Comparison of ENCODE assay signal across 8 mouse cellular contexts in genomic region chr9:14500916-14501424, GRCm38 (mm10). TPM values are rescaled to one million over a fixed set of nuclear protein-coding genes. Genes with fewer than 3 reads are reported as not detected.
DNase-seq lines count a peak whose midpoint lies in the region; ATAC-seq and TF ChIP-seq lines count a peak whose summit lies in the region.

No protein-coding gene starts in this region.

- no peak for DNase-seq in heart, adult 2 months
- DNase-seq in heart, postnatal 25 days (ENCODE audit: low spot score), result no peak
- peak in 1 of 3 experiments; percentile 13 for DNase-seq in liver, embryonic 14.5 days (ENCODE audit: low read depth in 3 of 3, low spot score in 3 of 3)
- no peak for DNase-seq in left cerebral cortex, postnatal 4 days
- no peak for DNase-seq in layer of hippocampus, adult 11-12 months (ENCODE audit: low spot score)
- DNase-seq in adrenal gland, postnatal 36 days, result no peak

- no peaks in the 10 kb centered on the region for H3K9me3 ChIP-seq in forebrain, embryonic 12.5 days
- no peaks in the 10 kb centered on the region for H3K9me3 ChIP-seq in liver, embryonic 14.5 days (ENCODE audit: control insufficient read depth, low read length)

- 2% methylated on average over 10 of the region's 10 CpGs for WGBS in heart, adult 2 months
- WGBS in forebrain, embryonic 12.5 days, result 3% methylated on average over 10 of the region's 10 CpGs
- 2% methylated on average over 10 of the region's 10 CpGs for WGBS in liver, embryonic 14.5 days (ENCODE audit: insufficient replicate concordance)

- H3K4me2 ChIP-seq in forebrain, embryonic 12.5 days, result peak overlapping the region; percentile 72
- peak overlapping the region; percentile 79 for H3K4me2 ChIP-seq in liver, embryonic 14.5 days (ENCODE audit: low read depth)

- H3K27ac ChIP-seq in heart, adult 2 months, result peak overlapping the region; percentile 69
- peak overlapping the region; percentile 69 for H3K27ac ChIP-seq in forebrain, embryonic 12.5 days
- H3K27ac ChIP-seq in liver, embryonic 14.5 days, result no peak overlapping the region

- TF ChIP-seq POLR2A in heart, adult 2 months (IDR thresholded peaks at IDR 0.05; ENCODE audit: insufficient read depth, low read depth, low read length), result no peak

- ATAC-seq in forebrain, embryonic 12.5 days (ENCODE audit: low FRiP score), result no peak
- ATAC-seq in liver, embryonic 14.5 days (ENCODE audit: insufficient read depth), result no peak; the same call in 1 of the 2 replicates

- no peak for TF ChIP-seq CTCF in heart, adult 2 months (IDR thresholded peaks at IDR 0.05)
- no peak for TF ChIP-seq CTCF in C2C12 (IDR thresholded peaks at IDR 0.05; ENCODE audit: control insufficient read depth, insufficient read depth, insufficient read length)
- TF ChIP-seq CTCF in liver, embryonic 14.5 days (IDR thresholded peaks at IDR 0.05; ENCODE audit: low read depth), result no peak

- peaks cover 2% of the 10 kb centered on the region for H3K79me2 ChIP-seq in heart, adult 2 months (replicated peaks; ENCODE audit: control insufficient read depth, insufficient read depth, low read length)
- peaks cover 20% of the 10 kb centered on the region for H3K79me2 ChIP-seq in C2C12 (ENCODE audit: control insufficient read depth, insufficient read depth)

- H3K79me3 ChIP-seq in C2C12 (ENCODE audit: low read depth), result peaks cover 13% of the 10 kb centered on the region

- H3K9ac ChIP-seq in heart, adult 2 months (ENCODE audit: low read depth, low read length), result peak overlapping the region; percentile 96
- peak overlapping the region; percentile 78 for H3K9ac ChIP-seq in forebrain, embryonic 12.5 days
- peak overlapping the region; percentile 86 for H3K9ac ChIP-seq in liver, embryonic 14.5 days (replicated peaks)

- TF ChIP-seq EP300 in heart, adult 2 months (IDR thresholded peaks at IDR 0.05; ENCODE audit: insufficient read depth, low read depth, low read length), result no peak
- no peak for TF ChIP-seq EP300 in liver, embryonic 14.5 days (IDR thresholded peaks at IDR 0.05; ENCODE audit: low read depth)

- peaks cover 7% of the 10 kb centered on the region for H3K36me3 ChIP-seq in heart, adult 2 months (ENCODE audit: control insufficient read depth, insufficient read depth, low read length)
- peaks cover 40% of the 10 kb centered on the region for H3K36me3 ChIP-seq in C2C12 (ENCODE audit: control insufficient read depth, insufficient read depth)
- H3K36me3 ChIP-seq in forebrain, embryonic 12.5 days (replicated peaks), result peaks cover 36% of the 10 kb centered on the region
- peaks cover 30% of the 10 kb centered on the region for H3K36me3 ChIP-seq in liver, embryonic 14.5 days (replicated peaks; ENCODE audit: control insufficient read depth, insufficient read depth, low read depth)

- peak overlapping the region; percentile 61 for H3K4me3 ChIP-seq in heart, adult 2 months
- H3K4me3 ChIP-seq in C2C12 (ENCODE audit: insufficient read depth, poor library complexity, severe bottlenecking), result peak overlapping the region; percentile 80
- peak overlapping the region; percentile 84 for H3K4me3 ChIP-seq in forebrain, embryonic 12.5 days (replicated peaks)
- H3K4me3 ChIP-seq in liver, embryonic 14.5 days (ENCODE audit: insufficient read depth in 1 of 2, low read depth in 2 of 2, low read length in 2 of 2), result peak overlapping the region; percentile 92 to 96

- no peaks in the 10 kb centered on the region for H3K27me3 ChIP-seq in heart, adult 2 months (ENCODE audit: control insufficient read depth, insufficient read depth, low read length)
- H3K27me3 ChIP-seq in C2C12 (ENCODE audit: control insufficient read depth, insufficient read depth, insufficient read length), result no peaks in the 10 kb centered on the region
- no peaks in the 10 kb centered on the region for H3K27me3 ChIP-seq in forebrain, embryonic 12.5 days
- no peaks in the 10 kb centered on the region for H3K27me3 ChIP-seq in liver, embryonic 14.5 days (ENCODE audit: control insufficient read depth, insufficient read depth, low read length)

- no peaks in the 10 kb centered on the region for H3K4me1 ChIP-seq in heart, adult 2 months (ENCODE audit: control insufficient read depth, insufficient read depth, low read length)
- peaks cover 12% of the 10 kb centered on the region for H3K4me1 ChIP-seq in forebrain, embryonic 12.5 days
- peaks cover 2 to 12% of the 10 kb centered on the region in 2 experiments; a peak in 3 of 4 replicates for H3K4me1 ChIP-seq in liver, embryonic 14.5 days (replicated peaks; ENCODE audit: control insufficient read depth in 2 of 2, insufficient read depth in 2 of 2, low read length in 1 of 2)

- H3ac ChIP-seq in C2C12 (ENCODE audit: control insufficient read depth, insufficient read length, low read depth), result peak overlapping the region; percentile 83

- intact Hi-C loops in heart, adult 2 months (cut with DNase I), result loop anchor here (5.0 to 10.0 kb wide), 2 partner anchors 224 to 284 kb away; partner anchors contain the start of genes Ankrd49, Mre11a and Sesn3
- intact Hi-C loops in heart, postnatal 25 days (cut with DNase I), result loop anchor here (5.0 to 10.0 kb wide), 3 partner anchors 119 to 774 kb away; partner anchors contain the start of genes Cep57, Endod1, Fam76b and Med17
- intact Hi-C loops in left cerebral cortex, postnatal 4 days (cut with DNase I), result no loop called here

TF ChIP-seq in C2C12, 6 proteins besides CTCF, POLR2A, EP300 and RAD21:
- TF ChIP-seq MAX (IDR thresholded peaks at IDR 0.05) (no peak), MYOD1 (IDR thresholded peaks at IDR 0.05; ENCODE audit: control insufficient read depth, insufficient read length, low read depth) (no peak), FOSL1 (IDR thresholded peaks at IDR 0.05; ENCODE audit: insufficient read depth, low read length, poor library complexity, severe bottlenecking) (no peak), CEBPB (IDR thresholded peaks at IDR 0.05; ENCODE audit: low read depth) (no peak), USF1 (IDR thresholded peaks at IDR 0.05; ENCODE audit: low read depth) (no peak), MYOG (IDR thresholded peaks at IDR 0.05; ENCODE audit: control insufficient read depth, extremely low read depth, insufficient read length) (no peak)

RNA-seq across cellular contexts. Expression of gene Cwc15, which starts 0.6 kb away (rescaled TPM):
- 10 to 100 TPM; 60.8 to 71.6 TPM for total RNA-seq in heart, adult 2 months (2021)
- 13.6 and 21.6 TPM in 2 replicates for polyA plus RNA-seq in heart, adult 2 months (2012; rRNA removed)
- 10 to 100 TPM; 60.3 to 69.7 TPM for total RNA-seq in heart, postnatal 25 days (2021)
- 85.2 TPM for polyA plus RNA-seq in C2C12 (2012; fragmentation: generic; extraction: Trizol)
- polyA plus RNA-seq in forebrain, embryonic 12.5 days (2016; fragmentation: Nextera tagmentation; extraction: Ambion mirVana), result 192 and 194 TPM in 2 replicates
- 16.6 and 39.1 TPM in 2 replicates for polyA plus RNA-seq in liver, embryonic 14.5 days (2012; rRNA removed)
- polyA plus RNA-seq in liver, embryonic 14.5 days (2014; fragmentation: Nextera tagmentation; extraction: Ambion mirVana), result 63.2 and 68.8 TPM in 2 replicates
- total RNA-seq in left cerebral cortex, postnatal 4 days (2021), result 10 to 100 TPM; 80.9 to 86.5 TPM
- 100 to 1,000 TPM; 110 to 143 TPM for total RNA-seq in adrenal gland, postnatal 36 days (2021)

RNA-seq across cellular contexts. Expression of gene Kdm4d, which starts 0.7 kb away (rescaled TPM):
- total RNA-seq in heart, adult 2 months (2021), result not detected
- polyA plus RNA-seq in heart, adult 2 months (2012; rRNA removed), result 0.18 TPM in 1 of 2 replicates, not detected in the other
- total RNA-seq in heart, postnatal 25 days (2021), result not detected
- 0.02 TPM for polyA plus RNA-seq in C2C12 (2012; fragmentation: generic; extraction: Trizol)
- 0.12 and 0.27 TPM in 2 replicates for polyA plus RNA-seq in forebrain, embryonic 12.5 days (2016; fragmentation: Nextera tagmentation; extraction: Ambion mirVana)
- 0.02 and 0.04 TPM in 2 replicates for polyA plus RNA-seq in liver, embryonic 14.5 days (2012; rRNA removed)
- polyA plus RNA-seq in liver, embryonic 14.5 days (2014; fragmentation: Nextera tagmentation; extraction: Ambion mirVana), result 0.05 TPM in 1 of 2 replicates, not detected in the other
- total RNA-seq in left cerebral cortex, postnatal 4 days (2021), result 1 to 10 TPM; 1.2 to 1.8 TPM
- total RNA-seq in adrenal gland, postnatal 36 days (2021), result under 1 TPM; 0.23 to 0.53 TPM
